Mouse (Mus musculus) embryonic fibroblast, embryonic 13.5 days (primary cell): Measurements from ENCODE around the gene Zfp282.

Experiments used
- CTCF ChIP-seq: IDR thresholded peaks from 2 replicates; pipeline ENCODE4 v1.5.1; 2011; ENCODE audit warnings: mild to moderate bottlenecking, control low read depth, low read length, moderate library complexity, borderline replicate concordance; ENCODE audit not compliant: insufficient read depth
- POLR2A ChIP-seq: IDR thresholded peaks from 2 replicates; pipeline ENCODE4 v1.6.1; 2011; ENCODE audit warnings: low read depth, mild to moderate bottlenecking, control low read depth, low read length, moderate library complexity

GRCm38 (mm10) chr6:47877058-47877457 is at the start of gene Zfp282:
- no peak for TF ChIP-seq CTCF
- no peak for TF ChIP-seq POLR2A
